In genomic region chr2:181600828-181601750, GRCm38 (mm10) we compare ENCODE assay signal across 8 mouse cellular contexts. TPM values are rescaled to one million over a fixed set of nuclear protein-coding genes. Genes with fewer than 3 reads are reported as not detected.
DNase-seq lines count a peak whose midpoint lies in the region; ATAC-seq and TF ChIP-seq lines count a peak whose summit lies in the region.

No protein-coding gene starts in this region.

- H3K9ac ChIP-seq in MEL (ENCODE audit: control insufficient read depth, low read depth, low read length, poor library complexity, severe bottlenecking), result peak overlapping the region; percentile 96
- H3K9ac ChIP-seq in lung, postnatal 0 days (replicated peaks; ENCODE audit: low read depth), result peak overlapping the region; percentile 87

- under 1% methylated on average over 57 of the region's 57 CpGs for WGBS in cerebellum, adult 2 months
- WGBS in hindbrain, embryonic 10.5 days, result 2% methylated on average over 57 of the region's 57 CpGs
- 1% methylated on average over 57 of the region's 57 CpGs for WGBS in lung, postnatal 0 days

- no peaks in the 10 kb centered on the region for H3K9me3 ChIP-seq in MEL (replicated peaks; ENCODE audit: insufficient read depth, low read length)
- H3K9me3 ChIP-seq in hindbrain, embryonic 10.5 days, result no peaks in the 10 kb centered on the region
- H3K9me3 ChIP-seq in lung, postnatal 0 days (ENCODE audit: low read length), result no peaks in the 10 kb centered on the region

- DNase-seq in MEL (ENCODE audit: low read depth, low spot score), result peak; percentile 98
- peak; percentile 97 to 98 for DNase-seq in cerebellum, adult 2 months
- peak; percentile 97 for DNase-seq in forelimb bud, embryonic 11.5 days (ENCODE audit: low read depth, low spot score)
- peak; percentile 97 for DNase-seq in hindbrain, embryonic 10.5 days (ENCODE audit: low spot score)
- peak; percentile 98 for DNase-seq in layer of hippocampus, adult 9-11 months
- peak; percentile 99 for DNase-seq in lung, postnatal 0 days (ENCODE audit: low spot score)
- peak; percentile 92 for DNase-seq in ovary, postnatal 14 days (ENCODE audit: low spot score)
- DNase-seq in thymus, postnatal 14 days, result peak; percentile 97

- peak overlapping the region; percentile 79 for H3K27ac ChIP-seq in MEL (ENCODE audit: control insufficient read depth, low read depth, low read length)
- peak overlapping the region; percentile 91 for H3K27ac ChIP-seq in cerebellum, adult 2 months (ENCODE audit: insufficient read depth, low read length)
- H3K27ac ChIP-seq in hindbrain, embryonic 10.5 days, result peak overlapping the region; percentile 89
- H3K27ac ChIP-seq in lung, postnatal 0 days (ENCODE audit: low read length), result peak overlapping the region; percentile 88

- peak; percentile 80 to 94 for TF ChIP-seq POLR2A in MEL (IDR thresholded peaks at IDR 0.05; ENCODE audit: control insufficient read depth in 1 of 2, insufficient read depth in 1 of 2, low read depth in 1 of 2, low read length in 2 of 2, poor library complexity in 1 of 2)
- peak; percentile 84 for TF ChIP-seq POLR2A in cerebellum, adult 2 months (IDR thresholded peaks at IDR 0.05; ENCODE audit: borderline replicate concordance, insufficient read depth, low read length)

- H3K27me3 ChIP-seq in MEL (ENCODE audit: control insufficient read depth in 1 of 2, insufficient read depth in 2 of 2, low read length in 2 of 2), result no peaks in the 10 kb centered on the region
- no peaks in the 10 kb centered on the region for H3K27me3 ChIP-seq in cerebellum, adult 2 months (ENCODE audit: control insufficient read depth, insufficient read depth, low read length)
- H3K27me3 ChIP-seq in hindbrain, embryonic 10.5 days (ENCODE audit: insufficient read depth, poor library complexity, severe bottlenecking), result peaks cover 6% of the 10 kb centered on the region; the same call in 1 of the 2 replicates
- H3K27me3 ChIP-seq in lung, postnatal 0 days (replicated peaks; ENCODE audit: insufficient read depth, low read length), result no peaks in the 10 kb centered on the region

- TF ChIP-seq CTCF in MEL (IDR thresholded peaks at IDR 0.05 in 2 of 3, conservative IDR thresholded peaks at IDR 0.05 in 1 of 3; ENCODE audit: control insufficient read depth in 1 of 3, insufficient read depth in 1 of 3, low read depth in 2 of 3, low read length in 3 of 3, poor library complexity in 1 of 3, severe bottlenecking in 1 of 3), result no peak
- TF ChIP-seq CTCF in cerebellum, adult 2 months (IDR thresholded peaks at IDR 0.05; ENCODE audit: borderline replicate concordance, insufficient read depth, low read depth, low read length), result no peak
- TF ChIP-seq CTCF in lung, postnatal 0 days (IDR thresholded peaks at IDR 0.05), result peak; percentile 1; the same call in 1 of the 2 replicates

- 0 out of 4 replicates have a peak, but pooled peaks of 1 of the 2 experiments have one; percentile 5 for TF ChIP-seq EP300 in MEL (IDR thresholded peaks at IDR 0.05; ENCODE audit: low read depth in 1 of 2, low read length in 2 of 2)
- TF ChIP-seq EP300 in lung, postnatal 0 days (IDR thresholded peaks at IDR 0.05), result 0 out of 2 replicates have a peak, but pooled peaks have one; percentile 4

- H3K4me3 ChIP-seq in MEL (ENCODE audit: control insufficient read depth in 1 of 2, insufficient read depth in 1 of 2, low read depth in 2 of 2, low read length in 2 of 2), result peak overlapping the region; percentile 80 to 84
- peak overlapping the region; percentile 90 for H3K4me3 ChIP-seq in cerebellum, adult 2 months (replicated peaks; ENCODE audit: insufficient read depth, low read depth, low read length)
- peak overlapping the region; percentile 92 for H3K4me3 ChIP-seq in hindbrain, embryonic 10.5 days
- peak overlapping the region; percentile 90 for H3K4me3 ChIP-seq in lung, postnatal 0 days (ENCODE audit: low read depth, low read length)

- H3K79me2 ChIP-seq in MEL (ENCODE audit: control insufficient read depth, insufficient read depth, low read length, poor library complexity), result peaks cover 15% of the 10 kb centered on the region

- H3K4me2 ChIP-seq in lung, postnatal 0 days (replicated peaks; ENCODE audit: low read depth, low read length), result peak overlapping the region; percentile 85

- H3K4me1 ChIP-seq in MEL (ENCODE audit: control insufficient read depth in 1 of 2, insufficient read depth in 2 of 2, low read length in 2 of 2), result peaks cover 4 to 20% of the 10 kb centered on the region in 2 experiments
- H3K4me1 ChIP-seq in cerebellum, adult 2 months (ENCODE audit: control insufficient read depth, insufficient read depth, low read length), result peaks cover 13% of the 10 kb centered on the region
- peaks cover 48% of the 10 kb centered on the region for H3K4me1 ChIP-seq in hindbrain, embryonic 10.5 days (replicated peaks)
- H3K4me1 ChIP-seq in lung, postnatal 0 days (ENCODE audit: insufficient read depth, low read depth, low read length), result peaks cover 10% of the 10 kb centered on the region; the same call in 1 of the 2 replicates

- peak; percentile 95 for ATAC-seq in lung, postnatal 0 days

- peaks cover 0 to 14% of the 10 kb centered on the region in 2 experiments; a peak in 2 of 4 replicates for H3K36me3 ChIP-seq in MEL (ENCODE audit: control insufficient read depth in 1 of 2, insufficient read depth in 2 of 2, low read length in 2 of 2)
- H3K36me3 ChIP-seq in hindbrain, embryonic 10.5 days, result peaks cover 10% of the 10 kb centered on the region
- no peaks in the 10 kb centered on the region for H3K36me3 ChIP-seq in lung, postnatal 0 days (ENCODE audit: insufficient read depth, low read length)

- TF ChIP-seq RAD21 in MEL (IDR thresholded peaks at IDR 0.05; ENCODE audit: low read depth, low read length), result no peak

TF ChIP-seq in MEL, 35 proteins besides CTCF, POLR2A, EP300 and RAD21 (continues in another document):
- 0 out of 2 replicates have a peak, but pooled peaks have one; percentile 35 for TF ChIP-seq USF1 (IDR thresholded peaks at IDR 0.05; ENCODE audit: low read depth, low read length)
- TF ChIP-seq ETS1 (IDR thresholded peaks at IDR 0.05; ENCODE audit: low read depth, low read length), result peak; percentile 43; the same call in 1 of the 2 replicates
- no peak for TF ChIP-seq ZKSCAN1 (IDR thresholded peaks at IDR 0.05; ENCODE audit: low read depth, low read length)
- no peak for TF ChIP-seq MEF2A (IDR thresholded peaks at IDR 0.05; ENCODE audit: extremely low read depth, insufficient replicate concordance, low read depth, low read length, poor library complexity, severe bottlenecking)
- TF ChIP-seq SMC3 (IDR thresholded peaks at IDR 0.05; ENCODE audit: low read depth, low read length), result no peak
- no peak for TF ChIP-seq GABPA (IDR thresholded peaks at IDR 0.05; ENCODE audit: low read depth, low read length)
- TF ChIP-seq E2F4 (IDR thresholded peaks at IDR 0.05; ENCODE audit: borderline replicate concordance, low read depth, low read length), result 0 out of 2 replicates have a peak, but pooled peaks have one; percentile 36
- TF ChIP-seq CHD1 (IDR thresholded peaks at IDR 0.05; ENCODE audit: low read depth, low read length), result no peak
- no peak for TF ChIP-seq POLR2AphosphoS5 (IDR thresholded peaks at IDR 0.05; ENCODE audit: borderline replicate concordance, low read depth, low read length)
- no peak for TF ChIP-seq CHD2 (IDR thresholded peaks at IDR 0.05; ENCODE audit: low read length)
- peak; percentile 79; the same call in 1 of the 2 replicates for TF ChIP-seq POLR2AphosphoS2 (IDR thresholded peaks at IDR 0.05; ENCODE audit: low read length)
- TF ChIP-seq MYB (IDR thresholded peaks at IDR 0.05; ENCODE audit: low read depth, low read length), result no peak
- TF ChIP-seq MXI1 (IDR thresholded peaks at IDR 0.05; ENCODE audit: low read depth, low read length), result peak; percentile 80

RNA-seq across cellular contexts. Expression of gene Samd10, which starts 2.1 kb away (rescaled TPM):
- 0.56 and 0.89 TPM in 2 replicates for total RNA-seq in MEL (2012; rRNA removed)
- polyA plus RNA-seq in MEL (2012; ENCODE audit: insufficient read depth in 1 of 2, insufficient read length in 2 of 2, low read depth in 1 of 2, low replicate concordance in 2 of 2, missing spikeins in 1 of 2), result 1 to 10 TPM in 1 of 2 experiments, not detected in 1; 4.6 TPM
- 61.0 and 62.2 TPM in 2 replicates for polyA plus RNA-seq in cerebellum, adult 2 months (2012; rRNA removed)
- 36.1 and 72.6 TPM in 2 replicates for polyA plus RNA-seq in hindbrain, embryonic 10.5 days (2016; fragmentation: Nextera tagmentation; extraction: Ambion mirVana)
- polyA plus RNA-seq in lung, postnatal 0 days (2015; fragmentation: Nextera tagmentation; extraction: Ambion mirVana), result 20.8 and 21.3 TPM in 2 replicates

RNA-seq across cellular contexts. Expression of gene Zfp512b, which starts 8.5 kb away (rescaled TPM):
- 13.4 and 15.5 TPM in 2 replicates for total RNA-seq in MEL (2012; rRNA removed)
- 10 to 100 TPM in 1 of 2 experiments, not detected in 1; 37.6 TPM for polyA plus RNA-seq in MEL (2012; ENCODE audit: insufficient read depth in 1 of 2, insufficient read length in 2 of 2, low read depth in 1 of 2, low replicate concordance in 2 of 2, missing spikeins in 1 of 2)
- 55.5 and 55.6 TPM in 2 replicates for polyA plus RNA-seq in cerebellum, adult 2 months (2012; rRNA removed)
- 36.9 and 45.4 TPM in 2 replicates for polyA plus RNA-seq in hindbrain, embryonic 10.5 days (2016; fragmentation: Nextera tagmentation; extraction: Ambion mirVana)
- 21.8 and 24.4 TPM in 2 replicates for polyA plus RNA-seq in lung, postnatal 0 days (2015; fragmentation: Nextera tagmentation; extraction: Ambion mirVana)

RNA-seq across cellular contexts. Expression of gene Prpf6, which starts 9.4 kb away (rescaled TPM):
- 56.0 and 58.7 TPM in 2 replicates for total RNA-seq in MEL (2012; rRNA removed)
- 10 to 100 TPM in 1 of 2 experiments, not detected in 1; 69.4 TPM for polyA plus RNA-seq in MEL (2012; ENCODE audit: insufficient read depth in 1 of 2, insufficient read length in 2 of 2, low read depth in 1 of 2, low replicate concordance in 2 of 2, missing spikeins in 1 of 2)
- polyA plus RNA-seq in cerebellum, adult 2 months (2012; rRNA removed), result 44.2 and 44.6 TPM in 2 replicates
- 65.0 and 77.1 TPM in 2 replicates for polyA plus RNA-seq in hindbrain, embryonic 10.5 days (2016; fragmentation: Nextera tagmentation; extraction: Ambion mirVana)
- polyA plus RNA-seq in lung, postnatal 0 days (2015; fragmentation: Nextera tagmentation; extraction: Ambion mirVana), result 32.3 and 33.6 TPM in 2 replicates

RNA-seq across cellular contexts. Expression of gene Uckl1, which starts 16.4 kb away (rescaled TPM):
- total RNA-seq in MEL (2012; rRNA removed), result 15.2 and 15.6 TPM in 2 replicates
- 10 to 100 TPM in 1 of 2 experiments, not detected in 1; 24.6 TPM for polyA plus RNA-seq in MEL (2012; ENCODE audit: insufficient read depth in 1 of 2, insufficient read length in 2 of 2, low read depth in 1 of 2, low replicate concordance in 2 of 2, missing spikeins in 1 of 2)
- polyA plus RNA-seq in cerebellum, adult 2 months (2012; rRNA removed), result 142 and 149 TPM in 2 replicates
- 52.9 and 56.8 TPM in 2 replicates for polyA plus RNA-seq in hindbrain, embryonic 10.5 days (2016; fragmentation: Nextera tagmentation; extraction: Ambion mirVana)
- polyA plus RNA-seq in lung, postnatal 0 days (2015; fragmentation: Nextera tagmentation; extraction: Ambion mirVana), result 41.8 and 43.3 TPM in 2 replicates

RNA-seq across cellular contexts. Expression of gene Gm29797, which starts 55.7 kb away (rescaled TPM):
- not detected in 2 replicates for total RNA-seq in MEL (2012; rRNA removed)
- not detected for polyA plus RNA-seq in MEL (2012; ENCODE audit: insufficient read depth in 1 of 2, insufficient read length in 2 of 2, low read depth in 1 of 2, low replicate concordance in 2 of 2, missing spikeins in 1 of 2)
- 0.21 and 0.26 TPM in 2 replicates for polyA plus RNA-seq in cerebellum, adult 2 months (2012; rRNA removed)
- polyA plus RNA-seq in hindbrain, embryonic 10.5 days (2016; fragmentation: Nextera tagmentation; extraction: Ambion mirVana), result not detected in 2 replicates
- not detected in 2 replicates for polyA plus RNA-seq in lung, postnatal 0 days (2015; fragmentation: Nextera tagmentation; extraction: Ambion mirVana)

Comparison
In these comparisons a context has a peak if more than half of its experiments do, and no peak if none do; other contexts are left out.
1. Peak in every context shown above with its lines: DNase-seq, ATAC-seq, H3K4me3 ChIP-seq and H3K27ac ChIP-seq.